Mouse (Mus musculus) bone marrow, adult 2 months (tissue): ENCODE measurements around the gene Dpp9.

Experiments
- CTCF ChIP-seq: fragments of 200-500 bp; IDR thresholded peaks from 2 replicates; pipeline ENCODE4 v1.5.1; 2011; ENCODE audit warnings: low read length, control low read depth; ENCODE audit not compliant: control insufficient read depth, insufficient read depth
- POLR2A ChIP-seq: fragments of 200-500 bp; IDR thresholded peaks from 2 replicates; pipeline ENCODE4 v1.6.1; 2011; ENCODE audit warnings: low read depth, mild to moderate bottlenecking, control low read depth, low read length, borderline replicate concordance; ENCODE audit not compliant: control insufficient read depth

DNA sequence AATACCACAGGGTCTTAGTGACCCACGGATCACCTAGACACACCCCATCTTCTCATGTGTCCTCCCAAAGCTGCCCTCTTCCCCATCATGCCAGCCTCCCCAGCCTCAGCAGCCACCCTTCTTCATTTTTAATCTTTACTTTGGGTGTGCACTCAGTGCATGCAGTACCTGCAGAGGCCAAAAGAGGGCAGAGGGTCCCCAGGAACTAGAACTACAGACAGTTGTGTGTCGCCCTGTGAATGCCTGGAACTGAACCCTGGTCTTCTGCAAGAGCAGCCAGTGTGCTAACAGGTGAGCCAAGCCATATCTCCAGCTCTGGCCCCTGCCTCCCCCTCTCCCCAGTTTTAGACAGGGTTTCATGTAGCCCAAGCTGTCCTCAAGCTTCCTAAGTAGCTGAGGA, 21.8 kb downstream of the Dpp9 start:
- TF ChIP-seq CTCF: peak; percentile 51
- TF ChIP-seq POLR2A: no peak
